9 mouse cellular contexts compared by ENCODE assay signal in genomic region chr9:57723315-57723715, GRCm38 (mm10). TPM values are rescaled to one million over a fixed set of nuclear protein-coding genes. Genes with fewer than 3 reads are reported as not detected.
DNase-seq lines count a peak whose midpoint lies in the region; ATAC-seq and TF ChIP-seq lines count a peak whose summit lies in the region.
"Had no signal": no experiment of that assay in that cellular context is flagged by ENCODE, and none has a peak within 500 bp of the region (broad histone marks: within the 10 kb centered on the region; RNA-seq: fewer than 3 reads in every experiment).

No protein-coding gene starts in this region.

- H3K36me3 ChIP-seq in hindbrain, embryonic 15.5 days, result peaks cover 38% of the 10 kb centered on the region
- H3K36me3 ChIP-seq in hindbrain, embryonic 13.5 days, result peaks cover 44% of the 10 kb centered on the region
- peaks cover 37% of the 10 kb centered on the region for H3K36me3 ChIP-seq in lung, embryonic 15.5 days

- no peak overlapping the region for H3K27ac ChIP-seq in hindbrain, embryonic 15.5 days (replicated peaks)
- no peak overlapping the region for H3K27ac ChIP-seq in hindbrain, embryonic 13.5 days
- peak overlapping the region; percentile 90 for H3K27ac ChIP-seq in gastrocnemius, adult 2 months
- H3K27ac ChIP-seq in lung, embryonic 15.5 days, result peak overlapping the region; percentile 24; the same call in 1 of the 2 replicates

- peak; percentile 56; the same call in 1 of the 2 replicates for ATAC-seq in hindbrain, embryonic 15.5 days (ENCODE audit: low FRiP score, low read depth)
- no peak for ATAC-seq in hindbrain, embryonic 13.5 days (ENCODE audit: low FRiP score)
- ATAC-seq in lung, embryonic 15.5 days (ENCODE audit: borderline replicate concordance, extremely low read depth, low FRiP score, low TSS enrichment), result no peak
- no peak for ATAC-seq in activated CD4-positive, CD25-positive, alpha-beta regulatory T cell, adult 4 months

- H3K27me3 ChIP-seq in hindbrain, embryonic 15.5 days, result no peaks in the 10 kb centered on the region
- H3K27me3 ChIP-seq in hindbrain, embryonic 13.5 days, result no peaks in the 10 kb centered on the region
- H3K27me3 ChIP-seq in lung, embryonic 15.5 days, result no peaks in the 10 kb centered on the region

- peak; percentile 77 for DNase-seq in adrenal gland, postnatal 10 days
- DNase-seq in gastrocnemius, adult 2 months, result peak; percentile 80
- peak; percentile 77 to 91 for DNase-seq in kidney, postnatal 36 days
- DNase-seq in c-Kit-positive CD71-positive TER-119-positive erythroid progenitor cells, embryonic 14.5 days (ENCODE audit: low spot score), result no peak

- H3K4me3 ChIP-seq in hindbrain, embryonic 15.5 days, result no peak overlapping the region
- H3K4me3 ChIP-seq in hindbrain, embryonic 13.5 days, result no peak overlapping the region
- peak overlapping the region; percentile 46 for H3K4me3 ChIP-seq in gastrocnemius, adult 2 months
- no peak overlapping the region for H3K4me3 ChIP-seq in lung, embryonic 15.5 days

- intact Hi-C loops in gastrocnemius, adult 2 months (cut with DNase I), result loop anchor here (5.0 kb wide), 1 partner anchor 39 kb away; no protein-coding TSS in a partner anchor

- no peaks in the 10 kb centered on the region for H3K9me3 ChIP-seq in hindbrain, embryonic 15.5 days
- no peaks in the 10 kb centered on the region for H3K9me3 ChIP-seq in hindbrain, embryonic 13.5 days
- no peaks in the 10 kb centered on the region for H3K9me3 ChIP-seq in lung, embryonic 15.5 days

- TF ChIP-seq CTCF in gastrocnemius, adult 2 months (IDR thresholded peaks at IDR 0.05), result no peak

- peaks cover 5% of the 10 kb centered on the region; the same call in 1 of the 2 replicates for H3K4me1 ChIP-seq in hindbrain, embryonic 15.5 days (replicated peaks)
- no peaks in the 10 kb centered on the region for H3K4me1 ChIP-seq in hindbrain, embryonic 13.5 days (replicated peaks)
- H3K4me1 ChIP-seq in lung, embryonic 15.5 days, result peaks cover 9% of the 10 kb centered on the region

- no peak overlapping the region for H3K9ac ChIP-seq in hindbrain, embryonic 15.5 days
- no peak overlapping the region for H3K9ac ChIP-seq in hindbrain, embryonic 13.5 days
- no peak overlapping the region for H3K9ac ChIP-seq in lung, embryonic 15.5 days

- 74% methylated on average over 5 of the region's 5 CpGs for WGBS in hindbrain, embryonic 15.5 days
- 73% methylated on average over 5 of the region's 5 CpGs for WGBS in hindbrain, embryonic 13.5 days
- WGBS in lung, embryonic 15.5 days, result 32% methylated on average over 5 of the region's 5 CpGs

- no peak overlapping the region for H3K4me2 ChIP-seq in hindbrain, embryonic 15.5 days
- H3K4me2 ChIP-seq in hindbrain, embryonic 13.5 days, result no peak overlapping the region
- no peak overlapping the region for H3K4me2 ChIP-seq in lung, embryonic 15.5 days

RNA-seq across cellular contexts. Expression of gene Edc3, which starts 15.0 kb away (rescaled TPM):
- polyA plus RNA-seq in hindbrain, embryonic 15.5 days (2015; fragmentation: Nextera tagmentation; extraction: Ambion mirVana), result 30.8 and 31.0 TPM in 2 replicates
- polyA plus RNA-seq in hindbrain, embryonic 13.5 days (2015; fragmentation: Nextera tagmentation; extraction: Ambion mirVana), result 33.8 and 35.4 TPM in 2 replicates
- total RNA-seq in adrenal gland, postnatal 10 days (2021), result 10 to 100 TPM; 11.7 to 12.0 TPM
- 1 to 10 TPM; 5.9 to 6.6 TPM for total RNA-seq in gastrocnemius, adult 2 months (2021)
- polyA plus RNA-seq in lung, embryonic 15.5 days (2015; fragmentation: Nextera tagmentation; extraction: Ambion mirVana), result 34.0 and 35.8 TPM in 2 replicates
- polyA plus RNA-seq in activated CD4-positive, CD25-positive, alpha-beta regulatory T cell, adult 4 months (2017; shearing (Covaris generic)), result 10 to 100 TPM; 23.1 to 26.5 TPM

RNA-seq across cellular contexts. Expression of gene Cyp1a1, which starts 35.6 kb away (rescaled TPM):
- 0.05 and 0.19 TPM in 2 replicates for polyA plus RNA-seq in hindbrain, embryonic 15.5 days (2015; fragmentation: Nextera tagmentation; extraction: Ambion mirVana)
- polyA plus RNA-seq in hindbrain, embryonic 13.5 days (2015; fragmentation: Nextera tagmentation; extraction: Ambion mirVana), result 0.09 and 0.12 TPM in 2 replicates
- total RNA-seq in adrenal gland, postnatal 10 days (2021), result under 1 TPM; 0.15 to 0.45 TPM
- under 1 TPM; 0.36 to 0.53 TPM for total RNA-seq in gastrocnemius, adult 2 months (2021)
- polyA plus RNA-seq in lung, embryonic 15.5 days (2015; fragmentation: Nextera tagmentation; extraction: Ambion mirVana), result 0.11 and 0.14 TPM in 2 replicates
- not detected for polyA plus RNA-seq in activated CD4-positive, CD25-positive, alpha-beta regulatory T cell, adult 4 months (2017; shearing (Covaris generic))

RNA-seq across cellular contexts. Expression of gene Cyp1a2, which starts 39.8 kb away (rescaled TPM):
- polyA plus RNA-seq in hindbrain, embryonic 15.5 days (2015; fragmentation: Nextera tagmentation; extraction: Ambion mirVana), result not detected in 2 replicates
- not detected in 2 replicates for polyA plus RNA-seq in hindbrain, embryonic 13.5 days (2015; fragmentation: Nextera tagmentation; extraction: Ambion mirVana)
- total RNA-seq in adrenal gland, postnatal 10 days (2021), result 10 to 100 TPM; 14.5 to 36.5 TPM
- not detected for total RNA-seq in gastrocnemius, adult 2 months (2021)
- not detected in 2 replicates for polyA plus RNA-seq in lung, embryonic 15.5 days (2015; fragmentation: Nextera tagmentation; extraction: Ambion mirVana)
- not detected for polyA plus RNA-seq in activated CD4-positive, CD25-positive, alpha-beta regulatory T cell, adult 4 months (2017; shearing (Covaris generic))
- polyA plus RNA-seq: spleen, adult 2 months had no signal

RNA-seq across cellular contexts. Expression of gene Clk3, which starts 42.3 kb away (rescaled TPM):
- 65.5 and 67.0 TPM in 2 replicates for polyA plus RNA-seq in hindbrain, embryonic 15.5 days (2015; fragmentation: Nextera tagmentation; extraction: Ambion mirVana)
- polyA plus RNA-seq in hindbrain, embryonic 13.5 days (2015; fragmentation: Nextera tagmentation; extraction: Ambion mirVana), result 71.2 and 72.4 TPM in 2 replicates
- total RNA-seq in adrenal gland, postnatal 10 days (2021), result 10 to 100 TPM; 65.3 to 79.1 TPM
- total RNA-seq in gastrocnemius, adult 2 months (2021), result 10 to 100 TPM; 45.4 to 50.4 TPM
- 79.5 and 85.5 TPM in 2 replicates for polyA plus RNA-seq in lung, embryonic 15.5 days (2015; fragmentation: Nextera tagmentation; extraction: Ambion mirVana)
- polyA plus RNA-seq in activated CD4-positive, CD25-positive, alpha-beta regulatory T cell, adult 4 months (2017; shearing (Covaris generic)), result 10 to 100 TPM; 70.7 to 77.8 TPM

Comparison
In these comparisons a context has a peak if more than half of its experiments do, and no peak if none do; other contexts are left out.
1. H3K27ac ChIP-seq: peak in gastrocnemius, adult 2 months (single experiment) and lung, embryonic 15.5 days (single experiment); none in hindbrain, embryonic 15.5 days (single experiment) and hindbrain, embryonic 13.5 days (single experiment).